ENCODE assay signal across 25 mouse cellular contexts in the genomic region with DNA sequence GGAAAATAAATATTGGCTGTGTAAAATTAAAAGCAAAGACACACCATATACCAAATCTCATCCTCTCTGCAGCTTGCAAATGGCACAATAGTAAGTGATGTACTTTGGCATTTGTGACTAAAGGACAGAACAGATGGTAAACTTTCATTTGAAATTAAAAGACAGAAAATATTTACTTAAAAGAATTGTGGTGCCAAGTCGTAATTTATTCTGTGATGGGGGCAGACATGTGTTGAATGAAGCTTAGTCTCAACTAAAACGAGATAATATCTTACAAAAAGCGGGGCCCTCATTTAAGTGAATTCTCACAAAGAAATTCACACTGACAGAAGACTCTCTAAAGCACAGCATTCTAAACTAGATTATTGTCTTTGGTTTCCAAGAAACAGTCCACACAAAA.
"Had no signal": no experiment of that assay in that cellular context is flagged by ENCODE, and none has a peak within 500 bp of the region (broad histone marks: within the 10 kb centered on the region; RNA-seq: fewer than 3 reads in every experiment).

No protein-coding gene starts in this region.

- H3K9ac ChIP-seq: limb, embryonic 13.5 days; liver, embryonic 12.5 days; liver, embryonic 15.5 days; lung, embryonic 15.5 days; midbrain, embryonic 13.5 days; neural tube, embryonic 13.5 days; stomach, embryonic 15.5 days had no signal

- H3K4me3 ChIP-seq: layer of hippocampus, adult 2 months; limb, embryonic 10.5 days; limb, embryonic 13.5 days; liver, embryonic 12.5 days; liver, embryonic 15.5 days; lung, embryonic 15.5 days; megakaryocyte, embryonic 14.5 days; midbrain, embryonic 10.5 days; midbrain, embryonic 13.5 days; myocyte; neural tube, embryonic 13.5 days; stomach, embryonic 15.5 days had no signal

- H3K9me3 ChIP-seq: limb, embryonic 10.5 days; limb, embryonic 13.5 days; liver, embryonic 12.5 days; liver, embryonic 15.5 days; lung, embryonic 15.5 days; megakaryocyte, embryonic 14.5 days; midbrain, embryonic 10.5 days; midbrain, embryonic 13.5 days; neural tube, embryonic 13.5 days; stomach, embryonic 15.5 days had no signal

- H3K27me3 ChIP-seq: limb, embryonic 13.5 days; liver, embryonic 12.5 days; liver, embryonic 15.5 days; lung, embryonic 15.5 days; megakaryocyte, embryonic 14.5 days; midbrain, embryonic 13.5 days; neural tube, embryonic 13.5 days; stomach, embryonic 15.5 days had no signal

- H3K4me2 ChIP-seq: limb, embryonic 13.5 days; liver, embryonic 12.5 days; liver, embryonic 15.5 days; lung, embryonic 15.5 days; midbrain, embryonic 13.5 days; neural tube, embryonic 13.5 days; stomach, embryonic 15.5 days had no signal

- H3K27ac ChIP-seq: layer of hippocampus, adult 2 months; limb, embryonic 10.5 days; limb, embryonic 13.5 days; liver, embryonic 12.5 days; liver, embryonic 15.5 days; lung, embryonic 15.5 days; midbrain, embryonic 10.5 days; midbrain, embryonic 13.5 days; neural tube, embryonic 13.5 days; stomach, embryonic 15.5 days had no signal

- DNase-seq: kidney, adult 9 months; kidney, postnatal 14 days; kidney, postnatal 4 days; liver; lung, adult 18-20 months; lung, postnatal 10 days; lung, postnatal 36 days; retina, postnatal 1 day; right cerebral cortex, postnatal 25 days; spleen, adult 18-20 months; thymus, adult 18-20 months; thymus, postnatal 4 days had no signal

- H3K36me3 ChIP-seq: limb, embryonic 10.5 days; limb, embryonic 13.5 days; liver, embryonic 12.5 days; liver, embryonic 15.5 days; lung, embryonic 15.5 days; midbrain, embryonic 10.5 days; midbrain, embryonic 13.5 days; neural tube, embryonic 13.5 days; stomach, embryonic 15.5 days had no signal

- H3K4me1 ChIP-seq: limb, embryonic 10.5 days; limb, embryonic 13.5 days; liver, embryonic 12.5 days; liver, embryonic 15.5 days; lung, embryonic 15.5 days; megakaryocyte, embryonic 14.5 days; midbrain, embryonic 10.5 days; midbrain, embryonic 13.5 days; neural tube, embryonic 13.5 days; stomach, embryonic 15.5 days had no signal

- ATAC-seq: liver, embryonic 12.5 days; midbrain, embryonic 13.5 days; midbrain, embryonic 16.5 days had no signal
